Mouse (Mus musculus) layer of hippocampus, adult 11-12 months (tissue): ENCODE measurements around the gene Wbp2.

ENCODE experiments used
- DNase-seq: peaks from one replicate; pipeline ENCODE4 v3.0.0; 2022; ENCODE audit warnings: low spot score

Gene Wbp2

DNA sequence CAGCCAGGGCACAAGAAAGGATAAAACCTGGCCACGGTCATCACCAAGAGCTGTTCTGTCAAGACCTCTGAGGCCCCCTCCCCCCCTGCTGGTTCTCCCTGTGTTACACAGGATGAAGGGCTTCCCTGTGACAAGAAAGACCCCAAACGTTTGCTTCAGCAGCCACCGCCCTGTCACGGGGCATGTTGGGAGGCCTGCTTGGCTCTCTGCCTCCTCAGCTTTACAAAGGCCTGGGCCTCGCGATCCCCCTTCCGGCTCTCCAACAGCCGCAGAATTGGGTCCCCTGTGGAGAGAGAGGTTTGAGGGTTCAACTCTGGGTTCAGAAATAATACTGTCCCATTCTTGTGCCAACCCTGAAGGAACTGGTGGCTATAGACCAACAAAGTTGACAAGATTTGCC is 24.3 kb downstream of the Wbp2 start:
- DNase-seq: no peak

DNA sequence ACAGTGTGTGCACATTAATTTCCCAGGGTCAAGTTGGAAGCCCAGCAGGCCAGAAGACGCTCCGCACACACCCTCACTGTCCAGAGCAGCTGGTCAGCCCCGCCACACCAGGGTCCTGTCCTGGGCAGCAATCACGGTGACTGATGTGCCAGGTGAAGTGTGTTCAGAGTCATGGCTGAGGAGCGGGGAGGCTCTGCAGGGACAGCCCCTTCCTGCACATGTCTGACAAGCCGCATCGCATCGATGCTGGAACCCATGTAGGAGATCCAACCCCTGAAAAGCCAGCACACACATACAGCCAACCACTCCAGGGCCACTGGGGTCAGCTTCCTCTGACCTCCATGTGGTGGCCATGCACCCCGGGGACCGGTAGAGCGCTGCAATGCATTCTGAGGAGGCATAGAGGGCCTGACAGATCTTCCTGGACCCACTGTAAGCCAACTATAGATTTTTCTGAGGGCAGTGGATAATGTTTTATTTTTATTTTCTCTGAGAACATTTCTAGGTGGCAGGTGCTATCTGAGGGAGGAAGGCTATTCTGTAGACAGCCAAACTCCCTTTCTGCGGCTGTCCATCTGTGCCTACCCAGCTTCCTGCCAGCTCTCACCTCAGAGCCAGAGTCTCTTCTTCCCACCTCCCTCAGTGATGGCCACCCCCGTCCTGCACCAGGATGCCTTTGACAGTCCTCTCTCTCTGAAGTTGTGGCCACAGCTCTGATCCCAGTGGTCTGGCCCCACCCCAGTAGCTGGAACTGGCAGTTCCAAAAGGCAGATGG is 25.0 kb downstream of the Wbp2 start:
- DNase-seq: no peak

DNA sequence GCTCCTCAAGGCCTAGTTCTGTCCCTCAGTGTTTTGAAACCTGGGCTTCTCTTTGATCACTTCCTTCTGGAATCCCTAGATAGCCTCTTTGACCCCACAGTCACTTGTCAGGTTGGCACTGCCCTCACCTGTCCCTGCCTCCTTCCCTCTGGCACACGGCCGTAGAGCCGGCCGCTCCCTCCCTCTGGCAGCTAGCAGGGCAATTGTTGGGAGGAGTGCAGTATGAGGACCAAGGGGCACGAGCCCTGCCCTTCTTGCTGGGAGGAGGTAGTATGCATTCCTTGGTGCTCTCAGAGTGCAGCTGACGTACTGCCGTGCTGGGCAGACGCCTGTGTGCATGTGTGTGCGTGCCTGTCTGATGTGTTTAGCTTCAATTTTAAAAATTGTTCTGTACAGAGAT is 26.2 kb downstream of the Wbp2 start:
- DNase-seq: no peak

DNA sequence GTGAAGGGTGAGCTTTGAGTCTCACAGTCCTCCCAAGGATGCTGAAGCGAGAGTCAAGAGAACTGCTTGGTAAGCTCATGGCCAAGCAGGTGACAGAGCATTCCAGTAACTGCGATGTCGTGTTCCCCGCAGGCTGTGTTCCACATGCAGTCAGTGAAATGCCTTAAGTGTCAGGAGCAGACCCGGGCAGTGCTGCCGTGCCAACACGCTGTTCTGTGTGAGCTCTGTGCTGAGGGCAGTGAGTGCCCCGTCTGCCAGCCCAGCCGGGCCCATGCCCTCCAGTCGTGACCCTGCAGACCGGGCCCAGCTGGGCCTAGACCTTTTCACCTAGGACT is 27.1 kb downstream of the Wbp2 start:
- no peak for DNase-seq

DNA sequence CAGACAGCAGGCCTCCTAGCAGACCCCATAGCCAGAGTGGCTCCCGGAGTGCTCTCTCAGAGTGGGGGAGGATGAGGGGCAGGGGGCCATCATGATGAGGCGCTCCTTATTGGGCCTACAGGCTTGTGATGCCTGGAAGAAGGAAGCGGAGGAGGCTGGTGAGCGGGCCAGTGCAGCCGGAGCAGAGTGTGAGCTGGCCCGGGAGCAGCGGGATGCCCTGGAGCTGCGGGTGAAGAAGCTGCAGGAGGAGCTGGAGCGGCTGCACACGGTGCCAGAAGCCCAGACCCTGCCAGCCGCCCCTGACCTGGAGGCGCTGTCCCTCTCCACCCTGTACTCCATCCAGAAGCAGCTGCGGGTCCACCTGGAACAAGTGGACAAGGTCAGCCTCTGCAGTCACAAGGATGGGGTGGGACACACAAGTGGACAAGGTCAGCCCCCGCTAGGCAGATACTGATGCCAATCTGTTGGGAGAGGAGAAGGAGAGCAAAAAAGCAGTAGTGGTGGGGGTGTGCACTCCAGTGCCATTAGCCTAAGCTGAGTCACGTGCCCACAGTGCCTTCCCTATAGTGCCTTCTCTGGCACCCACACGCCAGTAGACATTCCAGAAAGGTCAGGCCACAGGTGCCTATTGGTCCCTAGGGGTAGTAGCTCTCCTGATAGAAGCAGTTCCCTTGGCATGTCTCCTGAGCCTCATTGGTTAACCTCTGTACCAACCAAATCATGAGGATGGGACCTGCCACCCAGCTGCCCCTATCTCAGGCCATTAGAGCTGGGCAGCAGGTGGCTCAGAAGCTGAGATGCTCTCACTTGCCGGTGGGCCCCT is 27.7 kb downstream of the Wbp2 start:
- no peak for DNase-seq

DNA sequence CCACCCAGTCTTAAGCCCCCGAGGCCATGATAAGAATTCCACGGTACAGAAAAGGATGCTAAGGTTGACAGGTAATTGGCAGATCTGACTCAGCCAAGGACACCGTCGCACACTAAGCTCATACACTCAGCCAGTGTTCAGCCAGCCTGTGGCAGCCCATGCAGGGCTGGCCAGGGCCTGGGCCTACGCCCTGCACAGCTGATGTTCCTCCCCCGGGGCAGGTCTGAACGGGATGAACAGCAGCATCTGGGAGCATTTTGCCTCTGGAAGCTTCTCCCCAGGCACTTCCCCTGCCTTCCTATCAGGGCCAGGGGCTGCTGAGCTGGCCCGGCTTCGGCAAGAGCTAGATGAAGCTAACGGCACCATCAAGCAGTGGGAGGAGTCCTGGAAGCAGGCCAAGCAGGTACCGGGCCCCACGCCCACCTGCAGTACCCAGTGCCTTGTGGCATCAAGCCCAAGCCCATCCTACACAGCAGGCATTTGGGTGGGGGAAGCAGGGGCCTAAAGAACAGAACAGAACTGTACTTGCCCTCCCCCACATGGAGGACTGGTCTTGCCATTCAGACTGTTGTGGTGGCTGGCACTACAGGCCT is 28.7 kb downstream of the Wbp2 start:
- DNase-seq: no peak

DNA sequence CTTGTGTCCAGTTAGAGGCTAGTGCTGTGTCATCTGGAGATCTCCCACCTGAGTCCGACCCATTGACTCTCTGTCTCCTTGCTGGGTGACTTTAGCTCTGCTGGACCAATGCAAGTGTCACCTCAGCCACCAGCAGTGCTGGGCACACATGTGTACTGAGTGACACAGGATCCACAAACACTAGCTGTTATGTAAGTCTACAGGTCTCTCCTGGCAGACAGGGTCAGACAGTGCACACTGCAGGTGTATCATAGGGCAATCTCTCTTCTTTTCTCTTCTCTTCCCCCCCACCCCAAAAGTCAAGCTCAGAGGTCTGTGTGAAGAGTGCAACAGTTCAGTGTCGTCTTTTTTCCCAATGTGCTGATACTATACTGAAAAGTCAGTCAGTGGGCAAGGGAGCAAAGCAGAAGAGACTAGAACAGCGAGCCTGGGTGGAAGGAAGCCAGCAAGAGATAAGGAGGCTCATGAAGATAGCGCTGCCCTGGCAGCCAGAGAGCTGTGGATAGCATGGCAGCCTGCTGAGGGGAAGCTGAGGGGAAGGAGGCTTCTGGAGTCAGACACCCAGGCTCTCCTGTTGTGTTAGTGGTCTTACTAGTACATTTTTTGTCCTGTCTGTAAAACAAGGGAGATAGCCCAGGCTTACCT is 29.4 kb downstream of the Wbp2 start:
- no peak for DNase-seq

DNA sequence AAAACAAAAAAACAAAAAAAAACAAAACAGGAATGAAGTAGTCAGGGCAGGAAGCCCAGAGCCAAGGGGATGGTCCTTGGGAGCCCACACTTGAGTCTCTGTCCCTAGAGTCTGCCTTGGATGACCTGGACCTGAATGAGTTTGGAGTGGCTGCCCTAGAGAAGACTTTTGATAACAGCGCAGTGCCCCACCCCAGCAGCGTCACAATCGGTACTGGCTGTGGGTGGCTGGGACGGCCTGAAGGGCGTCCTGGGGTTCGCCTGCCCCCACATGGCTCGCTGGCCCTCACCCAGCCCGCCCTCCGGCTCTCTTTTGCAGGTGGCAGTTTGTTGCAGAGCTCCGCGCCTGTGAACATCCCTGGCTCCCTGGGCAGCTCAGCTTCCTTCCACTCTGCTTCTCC is 30.9 kb downstream of the Wbp2 start:
- DNase-seq: no peak

DNA sequence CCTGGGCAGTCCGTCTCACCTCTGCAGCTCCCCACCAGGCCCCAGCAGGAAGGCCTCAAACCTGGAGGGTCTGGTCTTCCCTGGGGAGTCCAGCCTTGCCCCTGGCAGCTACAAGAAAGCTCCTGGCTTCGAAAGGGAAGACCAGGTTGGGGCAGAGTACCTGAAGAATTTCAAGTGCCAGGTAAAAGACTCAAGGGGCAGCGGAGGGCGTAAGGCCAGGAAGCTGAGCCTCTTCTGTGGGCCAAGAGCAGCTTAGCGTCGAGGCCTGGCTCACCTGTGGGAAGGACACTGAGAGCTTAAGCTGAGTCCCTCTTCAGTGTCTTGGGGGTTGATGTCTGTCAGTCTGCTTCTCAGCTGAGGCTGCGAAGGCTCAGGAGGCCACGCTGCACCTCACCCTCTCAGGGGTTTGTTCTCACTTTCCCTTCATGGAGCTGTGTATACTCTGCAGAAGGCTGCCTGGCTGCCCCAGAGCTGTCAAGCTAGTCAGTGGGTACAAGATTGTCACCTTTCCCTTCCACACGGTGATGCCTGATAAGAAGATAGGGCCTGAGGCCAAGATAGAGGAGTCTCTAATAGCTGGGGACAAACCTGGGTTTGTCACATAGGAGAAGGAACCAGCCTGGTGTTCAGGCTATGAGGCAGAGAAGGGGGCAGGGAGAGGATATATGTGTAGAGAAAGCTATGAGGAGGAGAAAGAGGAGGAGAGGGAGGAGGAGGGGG is 33.1 kb downstream of the Wbp2 start:
- DNase-seq: no peak

DNA sequence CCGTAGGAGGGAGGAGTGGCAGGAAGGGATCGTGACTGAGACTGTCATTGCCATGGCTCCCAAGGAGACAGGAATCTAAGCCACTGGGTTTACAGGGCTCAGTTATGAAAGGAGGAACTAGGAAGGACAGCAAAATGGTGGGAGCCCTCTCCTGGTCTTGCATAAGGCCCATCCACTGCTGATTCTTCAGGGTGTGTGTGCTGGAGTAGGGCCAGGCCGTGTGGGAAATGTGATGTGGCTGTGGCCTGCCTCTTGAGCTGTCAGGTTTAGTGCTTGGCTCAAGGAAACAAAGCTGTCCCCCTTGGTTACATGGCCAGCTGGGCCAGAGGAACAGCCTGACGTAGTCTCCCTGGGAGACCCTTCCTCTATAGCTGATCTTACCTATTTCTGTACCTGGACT is 36.6 kb downstream of the Wbp2 start:
- DNase-seq: no peak

DNA sequence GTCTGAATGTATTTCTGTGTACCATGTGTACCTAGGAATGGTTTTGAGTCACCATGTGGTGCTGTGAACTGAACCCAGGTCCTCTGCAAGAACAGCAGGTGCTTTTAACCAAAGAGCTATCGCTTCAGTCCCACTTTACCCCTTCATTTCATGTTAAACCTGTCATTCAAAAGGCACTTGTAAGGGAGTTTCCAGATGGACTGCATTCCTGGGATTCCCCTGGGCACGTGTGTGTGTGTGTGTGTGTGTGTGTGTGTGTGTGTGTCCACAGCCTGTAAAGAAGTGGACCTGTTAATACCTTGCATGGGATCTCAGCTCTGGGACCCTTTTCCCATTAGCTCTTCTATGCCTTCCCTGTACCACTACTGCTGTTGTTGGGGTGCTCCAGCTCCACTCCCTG is 37.2 kb downstream of the Wbp2 start:
- no peak for DNase-seq

DNA sequence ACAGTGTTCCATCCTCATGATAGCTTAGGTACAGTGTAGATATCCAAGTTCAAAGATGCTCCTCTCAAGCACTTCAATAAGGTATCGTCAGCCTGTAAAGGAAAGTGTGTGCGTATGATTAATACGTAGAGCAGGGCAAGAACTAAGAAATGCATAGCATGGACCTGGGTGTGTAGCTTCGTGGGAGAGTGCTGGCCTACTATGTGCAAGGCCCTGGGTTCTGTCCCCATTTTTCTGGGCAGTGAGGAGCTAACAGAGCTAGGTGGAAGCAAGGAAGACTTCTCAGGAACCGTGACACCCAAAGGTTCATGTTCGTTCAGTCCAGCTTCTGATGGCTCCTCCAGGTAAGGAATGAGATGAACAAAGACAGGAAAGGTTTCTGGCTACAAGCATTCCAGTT is 41.6 kb downstream of the Wbp2 start:
- no peak for DNase-seq

DNA sequence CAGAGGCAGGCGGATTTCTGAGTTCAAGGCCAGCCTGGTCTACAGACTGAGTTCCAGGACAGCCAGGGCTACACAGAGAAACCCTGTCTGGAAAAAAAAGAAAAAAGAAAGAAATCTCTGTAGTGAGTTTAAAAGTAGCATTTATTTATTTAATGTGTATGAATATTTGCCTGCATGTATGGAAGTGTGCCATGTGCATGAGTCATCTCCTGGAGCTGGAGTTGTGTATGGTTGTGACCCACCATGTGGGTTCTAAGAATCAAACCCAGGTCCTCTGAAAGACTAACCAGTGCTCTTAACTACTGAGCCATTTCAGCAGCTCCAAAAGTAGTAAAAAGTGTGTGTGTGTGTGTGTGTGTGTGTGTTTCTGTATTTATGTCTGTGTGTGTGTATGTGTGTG is 43.5 kb downstream of the Wbp2 start:
- no peak for DNase-seq

DNA sequence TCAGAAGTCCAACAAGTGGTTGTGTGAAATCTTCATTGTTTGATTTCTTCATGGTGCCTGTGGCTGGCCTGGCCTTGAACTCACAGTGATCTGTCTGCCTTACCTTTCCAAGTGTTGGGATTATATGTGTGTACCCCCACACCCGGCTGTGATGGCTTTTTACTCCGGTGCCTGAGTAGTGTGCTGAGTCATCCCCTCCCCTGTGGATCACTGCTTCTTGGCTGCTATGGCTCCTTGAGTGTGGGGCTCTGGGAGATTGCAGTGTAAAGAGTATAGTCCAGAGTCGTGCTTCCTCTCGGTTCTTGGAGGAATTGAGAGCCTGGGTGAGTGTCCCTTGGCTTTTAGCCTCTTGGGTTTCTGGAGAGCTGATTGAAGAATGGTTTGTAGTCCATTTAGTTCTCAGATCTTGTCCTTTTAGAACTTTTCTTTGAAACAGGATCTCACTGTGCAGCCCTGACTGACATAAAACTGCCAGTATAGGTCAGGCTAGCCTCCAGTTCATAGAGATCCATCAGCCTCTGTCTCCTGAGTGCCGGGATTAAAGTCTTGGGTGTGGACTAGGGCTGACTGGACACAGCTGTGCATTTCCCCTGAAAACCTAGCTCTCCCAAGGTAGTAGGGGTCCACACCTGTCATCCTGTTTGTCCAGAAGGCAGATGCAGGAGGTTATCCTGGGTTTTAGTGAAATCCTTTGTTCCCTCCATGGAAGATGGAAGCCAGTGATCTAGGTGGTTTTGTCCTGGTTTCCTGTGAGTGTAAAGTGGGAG is 44.2 kb downstream of the Wbp2 start:
- DNase-seq: no peak

DNA sequence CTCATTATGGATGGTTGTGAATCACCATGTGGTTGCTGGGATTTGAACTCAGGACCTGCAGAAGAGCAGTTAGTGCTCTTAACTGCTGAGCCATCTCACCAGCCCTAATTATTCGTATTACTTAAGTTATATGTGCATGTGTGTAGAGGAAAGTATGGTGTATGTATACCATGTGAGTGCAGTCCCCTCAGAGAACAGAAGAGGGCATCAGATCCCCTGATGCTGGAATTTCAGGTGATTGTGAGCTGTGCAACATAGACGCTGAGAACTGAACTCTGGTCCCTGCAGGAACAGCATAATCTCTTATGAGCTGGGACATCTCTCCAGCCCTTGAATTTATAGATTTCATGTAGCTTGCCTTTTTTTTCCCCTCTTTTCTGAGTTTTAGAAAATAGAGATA is 45.0 kb downstream of the Wbp2 start:
- no peak for DNase-seq

DNA sequence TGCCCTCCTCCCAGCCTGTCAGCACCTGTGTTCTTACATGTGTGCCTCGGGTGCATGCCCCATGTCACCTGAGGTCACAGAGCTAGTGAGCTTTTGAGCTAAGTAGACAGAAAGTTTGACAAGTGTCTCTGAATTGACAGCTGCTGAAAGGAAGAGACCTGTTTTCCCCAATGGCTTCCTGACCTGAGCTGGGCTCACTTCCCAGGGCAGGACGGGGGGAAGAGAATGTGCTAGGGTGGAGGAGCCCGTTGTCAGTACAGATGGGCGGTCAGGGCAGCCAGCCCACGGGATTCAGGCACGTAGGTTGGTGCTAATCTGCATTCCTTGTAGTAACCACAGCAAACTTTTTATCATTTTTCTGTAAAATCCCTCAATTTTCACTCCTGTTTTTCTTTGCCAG is 46.2 kb downstream of the Wbp2 start:
- DNase-seq: no peak

DNA sequence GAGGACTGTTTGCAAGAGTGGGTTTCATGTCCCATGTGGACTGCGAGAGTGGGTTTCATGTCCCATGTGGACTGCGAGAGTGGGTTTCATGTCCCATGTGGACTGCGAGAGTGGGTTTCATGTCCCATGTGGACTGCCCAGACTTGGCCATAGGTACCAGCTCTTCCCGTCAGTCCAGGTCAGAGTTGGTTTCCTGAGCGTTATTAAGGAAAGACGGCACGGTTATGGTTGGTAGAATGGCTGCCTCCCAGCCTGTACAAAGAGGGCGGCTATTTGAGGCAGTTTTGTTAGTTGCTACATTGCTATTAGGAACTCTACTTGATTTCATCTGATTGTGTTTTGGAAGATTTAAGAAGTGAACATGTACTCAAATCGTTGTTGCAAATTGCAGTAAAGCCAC is 49.0 kb downstream of the Wbp2 start:
- DNase-seq: no peak

DNA sequence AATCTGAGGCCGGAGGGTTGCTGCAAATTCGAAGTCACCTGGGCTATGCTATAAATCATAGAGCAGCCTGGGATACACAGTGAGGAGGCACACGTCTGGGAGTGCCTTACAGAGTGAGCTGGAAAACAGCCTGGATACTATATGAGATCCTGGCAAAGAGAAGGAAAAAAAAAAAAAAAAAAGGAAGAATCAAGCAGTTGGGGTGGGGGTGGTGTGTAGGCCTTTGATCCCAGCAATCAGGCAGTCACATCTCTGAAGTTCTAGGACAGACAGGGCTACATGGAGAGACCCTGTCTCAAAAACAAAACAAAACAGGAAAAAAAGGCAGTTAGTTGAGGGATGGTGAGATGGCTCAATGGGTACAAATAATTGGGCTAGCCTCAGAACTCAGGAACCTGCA is 50.1 kb downstream of the Wbp2 start:
- DNase-seq: no peak

DNA sequence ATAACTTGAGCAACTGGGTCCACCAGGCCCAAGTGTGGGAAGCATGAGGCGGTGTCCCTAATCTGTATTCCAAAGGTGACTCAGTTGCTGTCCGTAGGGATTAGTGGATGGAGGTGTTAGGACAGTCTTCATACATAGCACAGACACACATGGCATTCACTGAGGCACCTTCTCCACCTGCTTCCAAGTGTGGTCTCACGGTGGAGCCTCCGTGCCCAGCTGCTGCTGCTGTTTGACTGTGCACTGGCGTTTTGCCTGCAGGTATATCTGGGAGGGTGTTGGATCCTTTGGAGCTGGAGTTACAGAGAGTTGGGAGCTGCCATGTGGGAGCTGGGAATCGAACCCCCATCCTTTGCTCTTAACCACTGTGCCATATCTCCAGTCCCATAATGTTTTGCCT is 52.2 kb downstream of the Wbp2 start:
- no peak for DNase-seq

DNA sequence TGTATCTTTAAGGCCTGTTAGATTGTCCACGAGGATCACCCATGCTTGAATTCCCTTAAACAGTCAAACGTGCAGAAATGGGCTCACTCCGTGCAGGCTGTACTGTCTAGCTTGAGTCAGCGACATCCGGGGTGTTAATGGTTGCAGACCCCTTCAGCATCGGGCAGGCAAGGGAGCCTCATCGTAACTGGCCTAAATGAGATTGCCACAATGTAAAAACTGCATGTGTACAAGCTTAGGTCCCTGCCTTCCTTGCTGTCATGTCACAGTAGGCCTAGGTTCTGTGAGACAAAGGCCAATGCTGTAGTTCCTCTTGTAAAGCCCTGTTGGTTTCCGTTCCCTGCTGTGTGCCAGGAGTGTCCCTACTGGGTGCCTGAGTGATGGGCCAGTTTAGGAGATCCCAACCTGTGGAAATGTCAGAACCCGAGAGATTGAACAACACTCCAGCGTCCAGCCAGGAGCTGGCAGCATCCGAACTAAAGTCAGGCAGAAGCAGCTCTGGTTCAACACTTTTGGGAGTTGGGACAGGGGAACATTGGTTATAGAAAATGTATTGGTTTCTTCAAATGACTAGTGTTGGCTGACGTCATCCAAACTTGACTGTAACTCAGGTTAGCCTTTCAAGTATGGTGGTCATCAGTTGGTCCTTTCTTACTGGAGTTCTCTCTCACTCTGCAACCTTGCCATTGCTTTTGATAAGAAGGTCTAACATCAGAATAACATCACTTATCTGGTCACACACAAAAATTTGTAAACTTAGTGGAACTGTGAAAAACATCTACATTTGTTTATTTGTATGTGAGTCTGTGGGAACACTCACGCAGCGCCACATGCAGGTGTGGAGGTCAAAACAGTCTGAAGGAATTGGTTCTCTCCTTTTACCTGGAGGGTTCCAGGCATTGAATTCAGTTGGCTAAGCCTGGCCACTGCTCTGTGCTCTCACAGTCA is 55.6 kb downstream of the Wbp2 start:
- peak; percentile 58 for DNase-seq
